Mouse (Mus musculus) urinary bladder, adult 18-20 months (tissue): ENCODE measurements at regions not wholly inside any gene's neighbourhood (a gene's known extent, or its start where the extent isn't known, plus 50 kb on each side); places are given as distances from the start of the nearest gene placed in this dataset.
"Not testable (repeated sequence)": the region's sequence is repeated elsewhere in the genome, so short reads cannot be mapped to it uniquely, and the experiment has no call there.

ENCODE experiments used
- DNase-seq, 2 experiments: peaks; one replicate each; pipeline ENCODE4 v3.0.0; 2022; ENCODE audit warnings: low spot score in 2 of 2, mixed read lengths in 2 of 2

DNA sequence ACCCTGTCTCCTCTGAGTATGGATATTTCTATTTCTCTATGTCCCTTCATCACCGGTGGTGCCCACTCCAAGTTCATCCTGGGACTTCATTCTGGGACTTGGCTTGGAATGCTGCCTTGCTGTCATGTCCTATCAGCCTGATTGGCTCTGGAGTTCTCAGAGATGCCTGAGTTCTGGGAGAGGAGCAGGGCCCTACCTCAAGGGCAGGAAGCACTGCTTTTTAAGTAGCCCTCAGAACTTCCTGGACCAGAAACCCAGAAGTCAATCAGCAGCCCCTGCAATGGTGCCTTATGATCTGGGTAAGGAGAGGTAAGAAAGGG lies 228.2 kb upstream of the Zfp703 start:
- DNase-seq: no peak

DNA sequence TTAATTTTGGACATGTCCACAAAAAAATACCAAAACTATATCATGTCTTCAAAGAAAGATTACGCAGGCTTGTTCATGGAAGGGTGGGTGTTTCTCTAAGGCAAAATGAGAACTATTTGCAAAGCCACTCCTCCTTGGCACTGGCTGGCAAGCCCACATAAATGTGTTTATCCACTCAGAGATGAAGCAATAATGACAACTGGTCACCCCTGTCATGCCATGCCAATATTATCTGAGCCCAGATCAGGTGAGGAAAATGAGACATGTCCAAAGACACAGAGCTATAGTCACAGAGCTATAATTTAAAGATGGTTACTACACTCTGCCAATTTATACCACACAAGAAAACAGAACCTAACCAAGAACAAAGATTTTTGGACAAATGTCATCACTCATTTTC lies 227.0 kb upstream of the Zfp703 start:
- no peak for DNase-seq

DNA sequence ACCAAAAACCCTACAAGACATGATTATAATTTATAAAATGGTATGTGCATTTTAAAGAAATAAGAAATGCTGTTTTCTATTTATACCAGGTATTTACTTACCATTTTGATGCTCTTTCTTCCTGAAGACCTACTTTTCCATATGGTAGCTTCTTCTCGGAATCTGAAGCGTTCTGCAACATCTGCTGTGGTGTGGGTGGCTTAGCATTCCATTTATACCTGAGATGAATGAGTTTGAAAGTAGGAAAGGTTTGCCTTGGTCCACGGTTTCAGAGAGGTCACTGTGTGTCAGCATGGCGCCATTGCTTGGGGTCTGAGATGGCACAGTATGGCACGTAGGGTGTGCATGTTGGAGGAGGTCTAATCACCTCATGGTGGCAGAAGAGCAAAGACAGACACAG lies 225.5 kb upstream of the Zfp703 start:
- no peak for DNase-seq

DNA sequence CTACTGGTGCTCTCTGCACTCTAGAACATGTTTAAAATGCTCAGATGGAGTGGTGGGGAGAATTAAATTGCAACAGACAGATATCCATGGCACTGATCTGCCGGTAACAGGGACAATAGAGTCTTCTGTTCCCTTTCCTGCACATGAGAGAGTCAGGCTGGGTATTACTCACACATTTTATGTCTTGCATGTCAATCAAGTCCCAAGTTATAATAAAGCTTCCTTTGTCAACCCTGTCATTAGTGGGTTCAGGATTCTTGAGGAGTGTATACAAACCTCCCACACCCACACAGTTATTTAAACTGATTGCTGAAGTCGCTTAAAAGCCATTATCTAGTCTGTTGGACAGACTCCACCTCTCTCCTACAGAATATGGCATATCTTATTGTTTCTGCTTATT lies 220.7 kb upstream of the Zfp703 start:
- no peak for DNase-seq

DNA sequence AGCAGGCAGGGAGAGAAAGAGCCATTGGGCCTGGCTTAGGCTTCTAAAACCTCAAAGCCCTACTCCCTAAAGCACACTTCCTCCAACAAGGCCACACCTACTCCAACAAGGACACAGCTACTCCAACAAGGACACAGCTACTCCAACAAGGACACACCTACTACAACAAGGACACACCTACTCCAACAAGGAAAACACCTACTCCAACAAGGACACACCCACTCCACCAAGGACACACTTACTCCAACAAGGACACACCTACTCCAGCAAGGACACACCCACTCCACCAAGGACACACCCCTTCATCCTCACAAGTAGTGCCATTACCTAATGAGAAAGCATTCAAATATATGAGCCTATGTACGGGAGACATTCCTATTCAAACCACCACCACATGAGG lies 216.4 kb upstream of the Zfp703 start:
- no peak for DNase-seq

DNA sequence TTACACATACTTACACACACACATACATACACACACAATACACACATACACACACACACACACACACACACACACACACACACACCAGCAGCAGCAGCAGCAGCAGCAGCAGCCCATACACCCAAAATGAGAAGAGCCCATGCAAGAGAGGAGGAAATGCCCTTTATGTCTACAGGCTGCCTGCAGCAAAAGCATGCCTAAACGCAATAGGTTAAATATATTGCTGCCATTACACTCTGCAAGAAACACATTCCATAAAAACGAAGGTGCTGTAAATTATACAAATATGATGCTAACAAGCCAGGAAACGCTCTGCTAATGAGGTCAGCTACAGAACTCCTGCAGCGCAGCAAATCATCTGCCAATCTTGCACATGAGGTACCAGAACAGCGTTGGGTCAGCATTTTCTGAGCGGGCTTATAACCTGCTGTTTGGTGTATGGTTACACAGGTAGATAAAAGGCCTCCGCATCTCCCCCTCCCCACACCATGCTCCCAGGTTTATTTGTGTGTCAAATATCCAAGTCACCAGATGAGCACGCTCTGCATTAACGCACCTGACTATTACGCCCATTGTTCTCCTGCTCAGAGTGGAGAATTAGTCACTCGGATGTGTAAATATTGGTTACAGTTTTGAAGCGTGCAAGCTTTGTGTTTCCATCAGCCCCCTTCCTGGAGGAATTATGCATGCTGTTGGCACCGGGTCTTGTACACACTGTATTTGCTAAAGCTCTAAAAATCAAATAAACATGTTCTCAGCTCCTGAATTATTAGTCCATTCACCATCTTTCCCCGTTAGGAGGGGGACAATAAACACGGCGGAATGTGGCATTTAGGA lies 214.0 kb upstream of the Zfp703 start:
- DNase-seq: no peak

DNA sequence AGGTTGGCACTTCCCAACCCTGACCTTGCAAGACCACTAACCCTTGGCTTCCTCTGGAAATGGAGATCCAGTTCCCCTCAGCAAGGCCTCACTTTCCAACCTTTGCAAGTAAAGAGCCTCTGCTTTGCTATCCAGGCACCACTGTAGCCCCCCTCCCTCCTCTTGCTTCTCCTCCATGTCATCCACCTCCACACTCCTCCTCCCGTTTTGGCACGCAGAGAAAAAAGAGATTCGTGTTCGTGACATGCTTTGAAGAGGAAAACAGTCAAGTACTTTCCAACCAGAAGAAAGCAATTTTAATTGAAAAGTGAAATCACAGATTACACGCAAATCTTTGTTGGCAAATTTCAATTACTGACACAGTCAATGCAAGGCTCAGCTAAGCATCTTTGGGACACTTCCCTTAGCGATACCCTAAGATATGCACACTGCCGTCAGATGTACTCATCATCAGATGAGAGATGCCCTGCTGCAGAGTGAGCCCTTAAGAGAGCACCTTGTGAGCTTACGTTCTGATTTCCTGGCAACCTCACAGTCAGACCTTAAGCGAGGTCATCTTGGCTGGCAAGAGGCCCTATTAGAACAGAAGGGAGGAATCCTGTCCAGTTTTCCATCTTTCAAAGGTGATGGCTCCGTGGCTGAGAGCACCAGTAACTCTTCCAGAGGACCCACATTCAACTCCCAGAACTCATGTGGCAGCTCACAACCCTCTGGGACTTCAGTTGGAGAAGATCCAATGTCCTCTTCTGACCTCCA lies 208.5 kb upstream of the Zfp703 start:
- DNase-seq: no peak

DNA sequence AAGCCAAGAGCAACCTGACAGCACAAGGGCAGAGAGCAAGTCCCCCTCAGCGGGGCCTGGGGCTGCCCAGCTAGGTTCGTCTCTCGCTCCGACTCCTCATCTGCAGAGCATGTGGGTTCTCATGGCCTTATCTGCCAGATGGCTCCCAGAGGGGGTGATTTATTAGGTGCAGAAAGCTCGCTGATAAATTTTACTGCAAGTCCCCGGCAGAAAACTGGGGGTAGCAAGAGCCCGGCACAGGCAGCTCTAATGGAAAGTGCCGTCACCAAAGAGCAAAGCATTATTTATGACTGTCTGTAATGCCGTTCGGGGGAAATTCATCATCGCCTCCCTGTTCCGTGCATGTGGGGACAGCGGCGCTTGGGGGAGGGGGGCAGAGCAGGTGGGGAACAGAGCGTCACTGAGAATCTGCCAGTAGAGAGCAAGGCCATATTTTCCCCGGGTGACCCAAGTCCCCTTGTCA lies 206.7 kb upstream of the Zfp703 start:
- DNase-seq: peak in 1 of 2 experiments; percentile 20

DNA sequence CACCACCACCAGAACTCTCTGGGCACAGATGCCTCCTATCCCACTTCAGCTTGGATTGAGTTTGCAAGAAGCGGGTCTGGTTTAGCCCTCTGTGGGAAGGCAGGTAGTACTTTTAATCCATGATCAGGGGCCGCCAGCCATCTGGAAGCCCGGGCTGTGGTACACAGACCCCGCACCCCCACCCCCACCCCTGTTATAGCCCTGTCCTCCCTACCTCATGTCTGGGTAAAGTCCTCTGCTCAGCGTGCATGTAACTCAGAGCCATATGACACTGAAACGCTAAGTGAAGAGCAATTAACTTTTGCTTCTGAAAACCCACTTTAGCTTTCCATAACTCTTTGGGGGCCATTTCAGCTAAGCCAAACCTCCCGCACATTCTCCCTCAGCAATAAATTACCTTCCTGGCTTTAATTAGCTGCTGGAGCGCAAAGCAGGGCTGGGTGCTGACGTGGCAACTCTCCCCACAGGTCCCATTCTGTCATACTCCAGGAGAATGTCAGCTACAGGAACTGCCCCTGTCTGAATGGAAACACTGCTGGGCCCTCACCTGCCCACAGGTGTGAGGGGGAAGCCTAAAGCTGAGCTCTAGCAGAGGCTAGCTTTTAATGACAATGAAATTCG lies 198.1 kb upstream of the Zfp703 start:
- no peak for DNase-seq

DNA sequence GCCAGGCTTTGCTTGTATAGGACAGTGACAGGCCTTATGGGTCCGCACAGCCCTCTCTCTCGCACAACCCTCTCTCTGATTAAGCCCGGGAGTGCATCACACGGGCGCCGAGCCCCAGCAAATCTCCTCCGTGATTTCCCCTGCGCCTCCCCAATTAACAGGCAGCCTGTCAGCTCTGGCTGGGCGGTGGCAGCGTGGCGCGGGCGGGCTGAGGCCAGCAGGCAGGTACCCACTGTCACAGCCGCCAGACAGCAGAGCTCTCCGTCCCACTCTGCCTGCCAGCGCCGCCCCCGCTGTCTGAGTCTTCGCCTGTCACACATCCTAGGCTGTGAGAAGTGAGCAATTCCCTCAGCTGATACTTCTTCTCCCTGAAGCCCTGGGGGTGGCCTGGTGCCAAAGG lies 196.6 kb upstream of the Zfp703 start:
- DNase-seq: no peak

DNA sequence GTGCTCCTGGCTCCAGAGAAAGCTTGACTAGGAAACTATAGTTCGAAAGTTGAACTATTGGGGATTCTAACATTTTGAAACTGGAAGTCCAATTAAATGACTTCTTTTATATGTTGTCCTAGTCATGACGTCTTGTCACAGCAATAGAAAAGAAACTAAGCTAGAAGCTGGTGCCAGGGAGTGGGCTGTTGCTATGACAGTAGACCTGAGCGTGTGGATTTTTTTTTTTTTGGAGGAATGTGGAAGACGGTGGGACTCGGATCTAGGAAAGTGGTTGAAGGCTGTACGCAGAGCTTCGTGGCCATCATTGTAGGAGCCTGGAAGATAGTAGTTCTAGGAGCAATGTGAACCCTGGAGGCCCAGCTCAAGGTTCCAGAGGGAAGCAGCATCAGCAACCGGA lies 194.2 kb upstream of the Zfp703 start:
- not testable (repeated sequence) for DNase-seq

DNA sequence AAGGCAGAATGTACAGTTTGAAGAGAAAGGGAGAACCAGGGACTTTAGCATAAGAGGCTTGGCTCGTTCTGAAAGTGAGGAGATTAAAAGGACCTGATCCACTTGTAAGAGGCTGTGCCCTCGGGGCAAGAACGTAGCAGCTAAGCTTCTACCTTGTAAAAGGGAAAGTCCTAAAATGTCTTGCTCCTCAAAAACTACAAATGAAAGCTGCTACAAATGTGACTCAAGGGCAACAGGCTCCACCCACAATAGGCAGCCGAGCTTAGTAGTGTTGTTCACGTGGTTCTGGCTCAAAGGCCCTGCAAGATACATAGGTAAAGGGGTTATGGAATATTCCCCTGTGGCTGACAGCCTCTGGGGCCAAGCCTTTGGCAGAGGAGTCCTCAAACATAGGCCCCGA lies 192.7 kb upstream of the Zfp703 start:
- no peak for DNase-seq

DNA sequence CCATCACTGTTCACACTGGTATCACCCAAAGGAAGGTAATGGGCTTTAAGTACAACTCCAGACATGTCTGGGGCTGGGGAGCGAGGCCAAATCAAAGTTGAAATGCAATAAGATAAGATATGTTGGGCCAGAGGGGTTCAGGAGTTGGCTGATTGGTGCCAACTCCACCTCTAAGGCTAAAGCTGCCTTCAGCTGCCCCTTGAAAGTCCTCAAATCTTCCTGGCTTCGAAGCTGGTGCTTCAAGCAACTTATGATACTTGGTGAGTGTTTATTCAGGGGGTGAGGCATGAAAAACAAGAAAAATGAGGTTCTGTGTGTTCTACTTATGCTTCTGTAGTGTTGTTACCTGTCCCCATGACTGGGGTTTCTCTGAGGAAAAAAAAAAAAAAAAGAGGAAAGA lies 185.3 kb upstream of the Zfp703 start:
- DNase-seq: no peak

DNA sequence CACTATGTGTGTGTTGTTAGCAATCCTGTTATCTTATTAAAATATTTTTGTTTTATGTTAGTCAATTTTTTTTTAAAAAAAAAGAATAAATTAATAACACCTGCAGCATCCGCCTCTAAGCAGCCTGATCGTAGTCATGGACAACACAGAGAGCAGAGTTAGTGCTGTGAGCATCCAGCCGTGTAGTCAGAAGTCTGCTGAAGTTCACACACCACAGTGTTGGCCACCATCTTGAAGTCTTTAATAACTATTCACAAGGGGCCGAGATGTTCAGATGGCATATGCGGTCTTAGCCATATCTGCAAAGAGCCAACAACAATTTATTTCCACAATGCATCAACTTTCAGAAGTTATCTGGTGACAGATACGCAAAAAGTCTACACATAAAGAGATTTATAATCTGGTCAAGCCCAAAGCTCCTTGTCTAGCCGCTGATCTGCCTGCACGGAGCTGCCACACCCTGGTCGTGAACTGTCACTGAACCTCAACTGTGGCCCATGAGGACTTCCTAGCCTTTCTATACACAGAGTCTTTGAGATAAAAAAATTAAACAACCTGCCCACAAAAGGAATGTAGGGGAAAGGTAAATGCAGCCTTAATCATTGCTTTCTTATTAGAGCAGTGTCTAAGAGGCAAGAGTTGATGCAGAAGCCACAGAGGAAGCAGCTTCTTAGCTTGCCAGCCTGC lies 183.4 kb upstream of the Zfp703 start:
- DNase-seq: peak in 1 of 2 experiments; percentile 63

DNA sequence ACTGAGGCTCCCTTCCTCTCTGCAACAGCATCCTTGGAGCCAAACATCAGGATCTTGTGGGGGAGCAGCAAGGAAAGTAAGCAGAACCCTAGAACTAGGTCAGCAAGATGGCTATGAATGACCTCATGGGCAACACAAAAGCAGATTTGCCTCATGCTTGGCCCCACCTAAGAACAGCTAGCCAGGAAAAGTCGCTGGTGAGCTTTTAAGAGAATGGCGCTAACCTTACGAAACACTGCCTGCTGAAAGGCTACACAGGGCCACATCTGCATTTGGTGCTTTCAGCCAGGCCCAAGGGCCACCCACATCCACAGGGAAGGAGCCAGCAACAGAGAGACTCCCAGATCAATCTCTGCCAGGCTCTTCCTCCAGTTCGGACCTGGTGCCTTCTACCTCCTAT lies 182.7 kb upstream of the Zfp703 start:
- DNase-seq: no peak

DNA sequence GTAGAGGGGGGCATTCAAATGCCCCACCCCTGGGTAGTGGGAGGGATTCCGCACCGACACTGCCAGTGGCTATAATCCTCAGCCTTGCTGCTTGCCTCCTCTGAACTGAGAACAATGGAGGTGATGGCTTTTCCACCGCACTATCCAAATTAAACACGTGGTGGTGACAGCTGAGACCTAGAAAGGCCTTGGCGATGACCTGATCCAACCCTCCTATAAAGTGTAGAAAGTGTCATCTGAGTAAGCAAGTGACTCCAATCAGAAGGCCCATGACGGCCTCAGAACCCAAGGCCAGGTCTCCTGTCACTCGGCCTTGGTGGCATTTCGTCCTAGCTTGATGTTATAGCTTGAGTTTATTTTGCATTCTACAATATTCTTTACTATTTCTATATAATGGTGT lies 181.5 kb upstream of the Zfp703 start:
- DNase-seq: no peak

DNA sequence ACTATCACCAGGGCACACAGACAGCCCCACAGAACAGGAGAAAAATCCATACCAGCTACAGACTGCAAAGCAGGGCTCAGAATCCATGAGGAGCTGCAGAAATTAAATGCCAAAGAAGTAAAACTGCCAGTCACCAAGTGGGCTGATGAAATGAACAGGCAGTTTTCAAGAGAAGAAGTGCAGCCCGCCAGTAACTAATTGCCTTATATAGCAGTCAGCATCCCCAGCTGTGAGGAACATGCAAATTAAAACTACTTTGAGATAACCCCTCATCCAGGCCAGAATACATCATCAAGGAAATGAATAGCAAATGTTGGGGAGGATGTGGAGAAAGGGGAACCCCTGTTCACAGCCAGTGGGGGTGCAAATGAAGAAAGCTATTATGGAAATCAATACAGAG lies 177.3 kb upstream of the Zfp703 start:
- DNase-seq: no peak

DNA sequence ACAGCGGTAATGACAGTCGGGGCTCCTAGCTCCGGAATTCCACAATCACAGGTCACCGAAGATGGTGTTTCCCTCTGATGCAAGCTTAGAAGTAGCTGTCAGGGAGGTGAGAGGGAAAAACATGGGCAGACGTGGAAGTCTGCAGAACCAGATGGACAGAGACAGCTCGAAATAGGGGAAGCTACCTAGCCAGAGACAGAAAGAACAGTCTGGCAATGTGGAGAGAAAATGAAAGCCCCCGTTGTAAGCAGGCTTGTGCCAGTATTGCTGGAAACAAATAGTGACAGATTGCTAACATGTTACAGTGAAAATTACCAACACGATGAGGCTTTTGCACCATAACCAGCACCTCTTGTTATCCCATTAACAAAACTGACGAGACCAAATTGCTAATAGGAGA lies 173.0 kb upstream of the Zfp703 start:
- no peak for DNase-seq

DNA sequence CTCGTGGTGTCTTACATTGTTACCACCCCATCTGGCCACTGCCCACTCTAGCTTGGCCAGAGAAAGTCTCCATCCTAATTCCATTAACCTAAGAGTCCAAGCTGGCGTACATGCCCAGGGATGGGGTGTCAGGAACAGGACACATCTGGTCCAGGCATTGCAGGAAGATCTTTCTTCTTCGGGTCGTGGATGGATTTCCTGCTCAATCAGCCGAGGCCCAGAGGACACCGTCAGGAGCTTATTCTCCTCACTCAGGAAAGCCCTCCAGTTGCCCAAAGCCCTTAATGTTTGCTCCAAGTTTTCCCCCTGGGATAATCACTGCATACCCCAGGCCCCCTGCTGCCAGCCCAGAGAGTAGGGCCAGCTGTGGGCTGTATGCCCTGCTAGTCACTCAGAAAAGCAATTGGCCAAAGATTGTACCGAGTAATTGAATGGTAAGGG lies 172.2 kb upstream of the Zfp703 start:
- no peak for DNase-seq

DNA sequence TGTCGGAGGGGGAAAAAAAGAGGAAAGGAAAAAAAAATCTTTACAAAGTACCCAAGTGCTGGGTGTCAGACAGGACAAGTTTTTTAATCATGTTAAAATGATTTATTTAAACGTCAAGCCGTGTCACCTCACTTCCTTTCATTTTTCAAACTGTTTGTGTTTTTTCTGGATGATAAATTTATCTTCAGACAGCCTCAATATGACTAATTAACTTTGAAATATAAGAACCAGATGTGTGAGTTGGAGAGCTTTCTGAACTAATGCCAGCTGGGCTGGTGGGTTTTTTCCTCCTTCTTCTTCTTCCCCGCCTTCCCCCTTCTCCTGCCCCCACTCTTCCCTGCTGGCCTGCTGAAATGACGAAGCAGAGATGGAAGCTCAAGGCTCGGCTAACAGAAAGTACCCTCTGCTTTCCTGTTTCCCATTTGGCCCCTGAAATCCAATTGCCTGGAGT lies 171.7 kb upstream of the Zfp703 start:
- no peak for DNase-seq

DNA sequence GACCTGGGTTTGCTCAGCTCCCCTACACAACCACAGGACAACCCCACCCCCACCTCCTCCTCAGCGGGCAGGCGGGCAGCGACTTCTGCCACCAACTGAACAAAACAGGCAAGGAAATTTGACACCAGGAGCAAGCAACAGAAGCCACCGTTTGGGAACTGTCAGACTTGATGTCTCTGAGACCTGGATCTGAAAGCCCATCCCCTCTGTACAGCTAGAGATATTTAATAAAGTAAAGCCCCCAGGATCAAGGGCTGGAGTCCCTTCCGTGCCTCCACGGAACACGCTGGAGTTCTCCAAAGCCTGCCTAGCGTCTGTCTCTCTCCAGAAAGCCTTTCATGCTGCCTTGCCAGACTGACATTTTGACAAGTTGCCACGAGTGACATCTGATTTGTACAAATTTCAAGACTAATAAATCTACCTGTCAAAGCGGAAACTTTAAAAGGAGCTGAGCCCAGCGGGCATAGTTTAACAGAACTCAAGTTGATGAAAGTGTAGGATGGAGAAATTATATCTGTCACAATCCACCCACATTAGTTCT lies 168.9 kb upstream of the Zfp703 start:
- no peak for DNase-seq

DNA sequence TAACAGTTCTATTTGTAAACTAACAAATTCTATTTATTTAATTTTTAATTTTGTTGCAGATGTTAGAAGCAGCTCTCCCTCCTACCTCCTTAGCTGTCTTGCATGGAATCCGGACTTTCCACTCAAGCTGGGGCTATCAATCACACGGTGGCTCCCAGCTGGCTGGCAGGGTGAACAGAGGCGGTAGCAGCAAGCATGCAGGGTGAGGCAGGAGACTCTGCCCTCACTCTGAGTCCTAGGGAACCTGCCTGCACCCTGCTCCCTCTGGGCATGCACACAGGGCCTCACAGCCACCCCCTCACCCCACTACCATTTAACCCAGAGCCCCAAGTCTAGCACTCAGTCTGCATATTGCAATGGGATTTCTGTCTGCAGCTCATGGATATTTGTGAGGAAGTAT lies 168.4 kb upstream of the Zfp703 start:
- peak in 1 of 2 experiments; percentile 65 for DNase-seq
